Mouse (Mus musculus) heart, embryonic 11.5 days (tissue): ENCODE measurements around the gene Tnik. TPM values are rescaled to one million over a fixed set of nuclear protein-coding genes. Genes with fewer than 3 reads are reported as not detected.

Source experiments
- ATAC-seq: fragments of 200-750 bp; cut with Nextera tagmentation; replicated peaks from 2 replicates; pipeline ENCODE4 v1.8.0; 2017; ENCODE audit warnings: moderate library complexity; ENCODE audit not compliant: insufficient number of reproducible peaks, low FRiP score, low TSS enrichment
- H3K27ac ChIP-seq: fragments of 300-500 bp; sonication (generic); 2 replicates; pipeline ENCODE4 v1.5.1; 2014; ENCODE audit warnings: mild to moderate bottlenecking, low read depth, low read length
- H3K27me3 ChIP-seq: fragments of 300-500 bp; sonication (generic); 2 replicates; pipeline ENCODE4 v1.6.1; 2014; ENCODE audit warnings: mild to moderate bottlenecking, low read length, mixed read lengths; ENCODE audit not compliant: control insufficient read depth, insufficient read depth
- H3K36me3 ChIP-seq: fragments of 300-500 bp; sonication (generic); 2 replicates; pipeline ENCODE4 v1.6.1; 2014; ENCODE audit warnings: mild to moderate bottlenecking, low read length, moderate library complexity, mixed read lengths; ENCODE audit not compliant: control insufficient read depth, insufficient read depth
- H3K4me1 ChIP-seq: fragments of 300-500 bp; sonication (generic); 2 replicates; pipeline ENCODE4 v1.6.1; 2014; ENCODE audit warnings: low read length; ENCODE audit not compliant: control insufficient read depth, insufficient read depth
- H3K4me2 ChIP-seq: fragments of 300-500 bp; sonication (generic); 2 replicates; pipeline ENCODE4 v1.6.1; 2014; ENCODE audit warnings: mild to moderate bottlenecking, moderate library complexity
- H3K4me3 ChIP-seq: fragments of 300-500 bp; sonication (generic); 2 replicates; pipeline ENCODE4 v1.5.1; 2014; ENCODE audit warnings: low read depth, low read length
- H3K9ac ChIP-seq: fragments of 300-500 bp; sonication (generic); 2 replicates; pipeline ENCODE4 v1.6.1; 2014; ENCODE audit warnings: mild to moderate bottlenecking, low read depth, low read length, moderate library complexity
- H3K9me3 ChIP-seq: fragments of 300-500 bp; sonication (generic); replicated peaks from 2 replicates; pipeline ENCODE4 v1.6.1; 2016; ENCODE audit warnings: low read length; ENCODE audit not compliant: control insufficient read depth
- WGBS: fragments of 180-500 bp; shearing (Covaris S2); extraction: QIAGEN DNeasy Blood & Tissue Kit; methylation state at CpG from one replicate; pipeline ENCODE4 v1.1.7; 2014; ENCODE audit not compliant: insufficient replicate concordance; 5-methylcytosine and 5-hydroxymethylcytosine counted together
- polyA plus RNA-seq: library from polyadenylated mRNA; unstranded; fragments of >200 nt; fragmentation: Nextera tagmentation; extraction: Ambion mirVana; gene quantifications from 2 replicates; pipeline ENCODE4 v1.2.1, GENCODE M21; 2014

Tnik gene
- polyA plus RNA-seq, 1 experiment from 2014 or later, result 7.6 TPM

GRCm38 (mm10) chr3:28325613-28326233, 62.7 kb downstream of the Tnik start:
- no peaks in the 10 kb centered on the region for H3K36me3 ChIP-seq
- H3K4me2 ChIP-seq, result no peak overlapping the region
- ATAC-seq, result no peak
- H3K9ac ChIP-seq, result no peak overlapping the region
- no peaks in the 10 kb centered on the region for H3K27me3 ChIP-seq
- H3K4me3 ChIP-seq, result no peak overlapping the region
- H3K4me1 ChIP-seq, result no peaks in the 10 kb centered on the region
- no peak overlapping the region for H3K27ac ChIP-seq
- no peaks in the 10 kb centered on the region for H3K9me3 ChIP-seq
- WGBS, result 83% methylated on average over 8 of the region's 8 CpGs

- H3K27me3 ChIP-seq, result no peaks in the 10 kb centered on the region
- H3K4me1 ChIP-seq, result no peaks in the 10 kb centered on the region
- no peak overlapping the region for H3K4me2 ChIP-seq
- WGBS, result 70% methylated on average over 5 of the region's 5 CpGs
- no peaks in the 10 kb centered on the region for H3K9me3 ChIP-seq
- no peak overlapping the region for H3K4me3 ChIP-seq
- no peak overlapping the region for H3K27ac ChIP-seq
- no peak for ATAC-seq
- H3K9ac ChIP-seq, result no peak overlapping the region
- no peaks in the 10 kb centered on the region for H3K36me3 ChIP-seq
These were observed 69.3 kb downstream of the Tnik start for GRCm38 (mm10) chr3:28332316-28332715.

- no peak overlapping the region for H3K27ac ChIP-seq
- no peak overlapping the region for H3K4me2 ChIP-seq
- H3K4me1 ChIP-seq, result no peaks in the 10 kb centered on the region
- no peak for ATAC-seq
- H3K4me3 ChIP-seq, result no peak overlapping the region
- 57% methylated on average over 6 of the region's 6 CpGs for WGBS
- no peaks in the 10 kb centered on the region for H3K36me3 ChIP-seq
- H3K9me3 ChIP-seq, result no peaks in the 10 kb centered on the region
- no peaks in the 10 kb centered on the region for H3K27me3 ChIP-seq
- H3K9ac ChIP-seq, result no peak overlapping the region
These were observed 70.9 kb downstream of the Tnik start for GRCm38 (mm10) chr3:28333869-28334268.

- H3K9ac ChIP-seq, result no peak overlapping the region
- H3K27ac ChIP-seq, result no peak overlapping the region
- H3K9me3 ChIP-seq, result no peaks in the 10 kb centered on the region
- H3K27me3 ChIP-seq, result no peaks in the 10 kb centered on the region
- no peaks in the 10 kb centered on the region for H3K4me1 ChIP-seq
- no peak for ATAC-seq
- H3K4me3 ChIP-seq, result no peak overlapping the region
- H3K36me3 ChIP-seq, result no peaks in the 10 kb centered on the region
- no peak overlapping the region for H3K4me2 ChIP-seq
- WGBS, result 91% methylated on average over 1 of the region's 1 CpGs
These were observed 71.5 kb downstream of the Tnik start for GRCm38 (mm10) chr3:28334547-28334946.

- Histone ChIP-seq H3K27ac (no peak overlapping the region), H3K9ac (no peak overlapping the region), H3K4me2 (no peak overlapping the region), H3K36me3 (no peaks in the 10 kb centered on the region), H3K9me3 (no peaks in the 10 kb centered on the region), H3K4me1 (no peaks in the 10 kb centered on the region), H3K4me3 (no peak overlapping the region), H3K27me3 (no peaks in the 10 kb centered on the region)
- no peak for ATAC-seq
- WGBS, result 68% methylated on average over 8 of the region's 8 CpGs
These were observed 77.1 kb downstream of the Tnik start for GRCm38 (mm10) chr3:28340071-28340470.

GRCm38 (mm10) chr3:28343204-28343603, 80.2 kb downstream of the Tnik start:
- Histone ChIP-seq H3K4me1 (no peaks in the 10 kb centered on the region), H3K27ac (no peak overlapping the region), H3K9ac (no peak overlapping the region), H3K36me3 (no peaks in the 10 kb centered on the region), H3K27me3 (no peaks in the 10 kb centered on the region), H3K4me3 (no peak overlapping the region), H3K9me3 (no peaks in the 10 kb centered on the region), H3K4me2 (no peak overlapping the region)
- 88% methylated on average over 3 of the region's 3 CpGs for WGBS
- ATAC-seq, result no peak

GRCm38 (mm10) chr3:28343661-28344060, 80.6 kb downstream of the Tnik start:
- no peak overlapping the region for H3K9ac ChIP-seq
- H3K27me3 ChIP-seq, result no peaks in the 10 kb centered on the region

GRCm38 (mm10) chr3:28345446-28345845, 82.4 kb downstream of the Tnik start:
- Histone ChIP-seq H3K27me3 (no peaks in the 10 kb centered on the region), H3K4me3 (no peak overlapping the region), H3K27ac (no peak overlapping the region), H3K36me3 (no peaks in the 10 kb centered on the region), H3K4me1 (no peaks in the 10 kb centered on the region), H3K9me3 (no peaks in the 10 kb centered on the region), H3K9ac (no peak overlapping the region), H3K4me2 (no peak overlapping the region)
- WGBS, result 74% methylated on average over 1 of the region's 1 CpGs
- no peak for ATAC-seq

More at GRCm38 (mm10) chr3:28343661-28344060, 80.6 kb downstream of the Tnik start:
- H3K9me3 ChIP-seq, result no peaks in the 10 kb centered on the region
- H3K4me3 ChIP-seq, result no peak overlapping the region
- no peaks in the 10 kb centered on the region for H3K4me1 ChIP-seq
- no peak overlapping the region for H3K27ac ChIP-seq
- no peak overlapping the region for H3K4me2 ChIP-seq
- H3K36me3 ChIP-seq, result no peaks in the 10 kb centered on the region
- WGBS, result 79% methylated on average over 2 of the region's 2 CpGs
- ATAC-seq, result no peak

GRCm38 (mm10) chr3:28345961-28346360, 82.9 kb downstream of the Tnik start:
- no peaks in the 10 kb centered on the region for H3K27me3 ChIP-seq
- no peak overlapping the region for H3K9ac ChIP-seq
- no peak overlapping the region for H3K4me2 ChIP-seq
- H3K4me1 ChIP-seq, result no peaks in the 10 kb centered on the region
- 76% methylated on average over 1 of the region's 1 CpGs for WGBS
- H3K9me3 ChIP-seq, result no peaks in the 10 kb centered on the region
- no peak overlapping the region for H3K27ac ChIP-seq
- ATAC-seq, result no peak
- H3K4me3 ChIP-seq, result no peak overlapping the region
- no peaks in the 10 kb centered on the region for H3K36me3 ChIP-seq
